Mouse (Mus musculus) heart, embryonic 12.5 days (tissue): ENCODE data around the gene Uchl5. TPM values are rescaled to one million over a fixed set of nuclear protein-coding genes. Genes with fewer than 3 reads are reported as not detected.

Source experiments
- ATAC-seq: fragments of 200-750 bp; cut with Nextera tagmentation; 2 replicates; pipeline ENCODE4 v1.8.0; 2017; ENCODE audit warnings: moderate TSS enrichment, moderate library complexity; ENCODE audit not compliant: insufficient number of reproducible peaks, low FRiP score
- H3K27ac ChIP-seq: fragments of 300-500 bp; sonication (generic); 2 replicates; pipeline ENCODE4 v1.5.1; 2016; ENCODE audit warnings: mild to moderate bottlenecking, moderate library complexity; ENCODE audit not compliant: poor library complexity, severe bottlenecking
- H3K27me3 ChIP-seq: fragments of 300-500 bp; sonication (generic); replicated peaks from 2 replicates; pipeline ENCODE4 v1.6.1; 2016; ENCODE audit warnings: mild to moderate bottlenecking, moderate library complexity
- H3K36me3 ChIP-seq: fragments of 300-500 bp; sonication (generic); 2 replicates; pipeline ENCODE4 v1.6.1; 2016; ENCODE audit warnings: mild to moderate bottlenecking, moderate library complexity
- H3K4me1 ChIP-seq: fragments of 300-500 bp; sonication (generic); replicated peaks from 2 replicates; pipeline ENCODE4 v1.6.1; 2016; ENCODE audit warnings: mild to moderate bottlenecking
- H3K4me2 ChIP-seq: fragments of 300-500 bp; sonication (generic); 2 replicates; pipeline ENCODE4 v1.6.1; 2016; ENCODE audit warnings: mild to moderate bottlenecking, moderate library complexity
- H3K4me3 ChIP-seq: fragments of 300-500 bp; sonication (generic); 2 replicates; pipeline ENCODE4 v1.5.1; 2016; ENCODE audit warnings: mild to moderate bottlenecking
- H3K9ac ChIP-seq: fragments of 300-500 bp; sonication (generic); 2 replicates; pipeline ENCODE4 v1.6.1; 2016; ENCODE audit warnings: mild to moderate bottlenecking, moderate library complexity
- H3K9me3 ChIP-seq: fragments of 300-500 bp; sonication (generic); replicated peaks from 2 replicates; pipeline ENCODE4 v1.6.1; 2016; ENCODE audit warnings: mild to moderate bottlenecking, moderate library complexity
- WGBS: fragments of 180-500 bp; shearing (Covaris S2); methylation state at CpG from one replicate; pipeline ENCODE4 v1.1.7; 2016; 5-methylcytosine and 5-hydroxymethylcytosine counted together
- polyA plus RNA-seq: library from polyadenylated mRNA; unstranded; fragments of >200 nt; fragmentation: Nextera tagmentation; extraction: Ambion mirVana; gene quantifications from 2 replicates; pipeline ENCODE4 v1.2.1, GENCODE M21; 2016

The Uchl5 gene
- polyA plus RNA-seq, 1 experiment from 2014 or later = 63.7 TPM

GRCm38 (mm10) chr1:143809062-143809461 is 32.0 kb downstream of the Uchl5 start:
- Histone ChIP-seq H3K36me3 (peaks cover 12% of the 10 kb centered on the region), H3K4me3 (no peak overlapping the region), H3K9ac (no peak overlapping the region), H3K4me1 (peaks cover 6% of the 10 kb centered on the region; the same call in 1 of the 2 replicates), H3K27ac (no peak overlapping the region), H3K4me2 (no peak overlapping the region), H3K27me3 (no peaks in the 10 kb centered on the region), H3K9me3 (no peaks in the 10 kb centered on the region)
- 82% methylated on average over 6 of the region's 6 CpGs for WGBS
- ATAC-seq = no peak

GRCm38 (mm10) chr1:143813676-143814360 is 36.7 kb downstream of the Uchl5 start:
- WGBS = 36% methylated on average over 7 of the region's 7 CpGs
- Histone ChIP-seq H3K27me3 (no peaks in the 10 kb centered on the region), H3K9ac (no peak overlapping the region), H3K27ac (no peak overlapping the region), H3K4me1 (peaks cover 6% of the 10 kb centered on the region; the same call in 1 of the 2 replicates), H3K4me2 (no peak overlapping the region), H3K9me3 (no peaks in the 10 kb centered on the region), H3K36me3 (no peaks in the 10 kb centered on the region), H3K4me3 (no peak overlapping the region)
- ATAC-seq = peak; percentile 77

DNA sequence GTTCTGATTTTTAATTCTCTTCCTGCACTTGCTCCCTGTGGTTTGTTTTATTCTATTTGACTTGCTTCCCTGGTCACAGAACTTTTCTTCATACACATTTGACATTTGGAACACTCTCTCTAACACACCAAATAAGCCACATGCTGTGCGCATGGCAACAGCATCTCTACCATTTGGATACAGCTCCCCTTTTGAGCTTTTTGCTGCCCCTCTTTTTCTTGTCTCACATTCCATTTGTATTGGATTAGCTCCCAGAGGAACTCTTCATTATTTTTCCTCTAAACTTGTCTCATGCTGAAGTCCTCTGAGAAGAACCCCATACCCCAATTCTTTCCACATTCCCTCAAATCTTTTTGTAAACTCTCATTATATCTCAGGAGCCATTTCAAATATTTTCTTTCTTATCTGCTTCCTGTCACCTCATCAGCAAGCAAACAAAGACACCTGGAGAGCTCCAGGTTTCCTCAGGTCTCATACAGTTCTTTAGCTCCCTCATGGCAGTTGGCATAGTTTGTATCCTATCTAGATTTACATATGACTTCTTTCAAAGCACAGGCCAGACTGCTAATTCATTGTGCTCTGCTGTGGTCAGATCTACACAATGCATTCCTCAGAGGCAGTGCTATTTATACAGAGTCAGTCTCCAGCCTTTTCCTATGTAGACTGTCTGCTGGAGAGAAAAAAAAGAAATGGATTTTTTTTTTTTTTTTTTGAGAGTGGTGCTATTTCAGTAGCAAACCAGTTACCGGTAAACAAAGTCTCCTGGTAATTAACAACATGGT is 43.2 kb downstream of the Uchl5 start:
- Histone ChIP-seq H3K9me3 (no peaks in the 10 kb centered on the region), H3K4me3 (no peak overlapping the region), H3K27me3 (no peaks in the 10 kb centered on the region), H3K4me2 (no peak overlapping the region), H3K9ac (no peak overlapping the region), H3K27ac (no peak overlapping the region), H3K4me1 (peaks cover 5% of the 10 kb centered on the region; the same call in 1 of the 2 replicates), H3K36me3 (no peaks in the 10 kb centered on the region)
- 63% methylated on average over 2 of the region's 2 CpGs for WGBS
- no peak for ATAC-seq

DNA sequence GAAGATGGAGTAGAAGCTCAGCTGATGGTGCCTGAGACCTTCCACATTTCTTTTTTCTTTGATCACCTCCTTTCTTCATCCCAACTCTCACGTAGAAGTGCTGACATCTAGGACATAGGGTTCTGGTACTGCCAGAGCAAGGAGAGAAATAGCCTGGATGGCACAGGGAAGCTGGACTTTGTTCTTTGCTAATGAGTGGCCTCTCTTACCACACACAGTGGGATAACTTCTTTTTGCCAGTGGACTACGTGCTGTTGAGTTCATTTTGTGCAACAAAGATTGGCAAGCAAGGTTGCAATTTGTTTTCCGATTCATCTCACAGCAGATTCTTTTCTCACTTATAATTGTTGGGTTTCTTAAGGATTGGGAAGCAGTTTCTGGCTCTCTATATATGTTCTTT is 45.6 kb downstream of the Uchl5 start:
- Histone ChIP-seq H3K4me3 (no peak overlapping the region), H3K27me3 (no peaks in the 10 kb centered on the region), H3K9me3 (no peaks in the 10 kb centered on the region), H3K27ac (no peak overlapping the region), H3K9ac (no peak overlapping the region), H3K36me3 (no peaks in the 10 kb centered on the region), H3K4me1 (peaks cover 5% of the 10 kb centered on the region; the same call in 1 of the 2 replicates), H3K4me2 (no peak overlapping the region)
- no peak for ATAC-seq
- WGBS = 80% methylated on average over 3 of the region's 3 CpGs

- WGBS = 59% methylated on average over 3 of the region's 3 CpGs
- H3K4me1 ChIP-seq = no peaks in the 10 kb centered on the region
- no peak overlapping the region for H3K4me3 ChIP-seq
- H3K9ac ChIP-seq = no peak overlapping the region
- H3K27me3 ChIP-seq = no peaks in the 10 kb centered on the region
- H3K4me2 ChIP-seq = 0 out of 2 replicates have a peak overlapping the region, but pooled peaks have one; percentile 3
- no peaks in the 10 kb centered on the region for H3K9me3 ChIP-seq
- no peak for ATAC-seq
- no peaks in the 10 kb centered on the region for H3K36me3 ChIP-seq
- H3K27ac ChIP-seq = no peak overlapping the region
Measured at GRCm38 (mm10) chr1:143830713-143831112, 53.6 kb downstream of the Uchl5 start.

DNA sequence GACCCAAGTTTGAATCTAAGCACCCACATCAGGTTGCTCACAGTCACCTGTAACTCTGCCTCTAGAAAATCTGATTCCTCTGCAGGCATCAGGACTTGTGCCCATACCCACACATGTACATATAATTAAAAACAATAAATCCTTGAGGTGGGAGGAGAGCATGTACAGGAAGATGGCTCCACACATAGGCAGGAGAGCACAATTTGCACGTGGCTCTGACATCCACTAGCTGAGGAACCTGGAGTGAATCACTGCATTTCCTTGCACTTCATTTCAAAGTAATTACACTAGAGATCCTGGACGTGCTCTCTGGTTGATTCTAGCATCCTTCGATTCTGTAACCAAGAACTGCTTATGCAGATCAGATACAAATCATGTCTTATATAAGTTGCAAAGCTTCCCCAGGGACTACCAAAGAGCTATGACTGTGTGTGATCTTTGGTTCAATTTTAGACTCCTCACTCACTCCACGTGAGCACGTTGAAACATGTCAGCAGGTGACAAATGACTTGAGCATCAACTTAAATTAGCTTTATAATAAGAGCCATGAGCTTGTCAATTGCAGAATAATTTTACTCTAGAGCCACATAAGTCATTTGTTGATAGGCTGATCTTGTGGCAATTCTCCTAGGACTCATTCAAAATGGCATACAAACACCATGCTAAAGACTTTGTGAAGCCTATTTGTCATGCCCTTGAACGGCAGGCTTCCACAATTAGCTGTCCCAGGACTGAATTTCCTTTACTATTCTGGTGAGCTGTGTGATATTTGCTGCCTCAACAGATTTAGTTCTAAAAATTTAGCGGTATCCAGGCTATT is 59.5 kb downstream of the Uchl5 start:
- Histone ChIP-seq H3K9me3 (no peaks in the 10 kb centered on the region), H3K4me1 (no peaks in the 10 kb centered on the region), H3K36me3 (no peaks in the 10 kb centered on the region), H3K4me3 (no peak overlapping the region), H3K4me2 (no peak overlapping the region), H3K9ac (no peak overlapping the region), H3K27ac (no peak overlapping the region), H3K27me3 (no peaks in the 10 kb centered on the region)
- no peak for ATAC-seq
- 68% methylated on average over 7 of the region's 7 CpGs for WGBS

- WGBS = 79% methylated on average over 4 of the region's 4 CpGs
- Histone ChIP-seq H3K9me3 (no peaks in the 10 kb centered on the region), H3K36me3 (no peaks in the 10 kb centered on the region), H3K27ac (no peak overlapping the region), H3K27me3 (no peaks in the 10 kb centered on the region), H3K9ac (no peak overlapping the region), H3K4me3 (no peak overlapping the region), H3K4me2 (no peak overlapping the region), H3K4me1 (no peaks in the 10 kb centered on the region)
- ATAC-seq = no peak
Measured at GRCm38 (mm10) chr1:143837681-143838080, 60.6 kb downstream of the Uchl5 start.

DNA sequence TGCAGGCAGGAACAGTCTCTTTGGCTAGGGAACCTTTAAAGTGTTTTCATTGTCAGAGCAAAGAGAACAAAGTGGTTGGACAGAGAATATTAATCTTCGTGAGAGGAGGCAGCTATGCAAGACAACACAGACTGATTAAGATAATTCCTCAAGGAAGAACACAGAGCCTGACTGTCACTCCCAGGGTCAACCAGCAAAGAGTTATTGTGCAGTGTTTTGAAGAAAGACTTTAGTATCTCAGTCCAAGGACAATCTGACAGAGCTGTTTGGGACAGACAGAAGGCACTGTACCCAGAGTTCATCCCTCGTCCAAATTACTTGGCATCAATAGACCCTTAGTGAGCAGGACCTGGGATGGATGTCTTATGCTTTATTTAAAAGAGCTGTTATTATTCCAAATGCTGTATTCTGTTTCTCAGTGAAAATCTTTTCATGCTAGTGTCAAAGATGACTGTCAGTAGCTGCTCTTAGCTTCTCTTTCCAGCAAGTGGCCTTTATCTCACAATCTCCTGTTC is 61.9 kb downstream of the Uchl5 start:
- no peaks in the 10 kb centered on the region for H3K36me3 ChIP-seq
- 53% methylated on average over 2 of the region's 2 CpGs for WGBS
- ATAC-seq = no peak

GRCm38 (mm10) chr1:143852329-143852728 is 75.3 kb downstream of the Uchl5 start:
- H3K4me3 ChIP-seq = no peak overlapping the region
- H3K9me3 ChIP-seq = no peaks in the 10 kb centered on the region
- H3K27me3 ChIP-seq = no peaks in the 10 kb centered on the region
- H3K36me3 ChIP-seq = no peaks in the 10 kb centered on the region
- no peak overlapping the region for H3K27ac ChIP-seq
- no peak overlapping the region for H3K4me2 ChIP-seq
- 37% methylated on average over 4 of the region's 4 CpGs for WGBS
- no peaks in the 10 kb centered on the region for H3K4me1 ChIP-seq
- ATAC-seq = no peak
- no peak overlapping the region for H3K9ac ChIP-seq

More for the DNA sequence above, 61.9 kb downstream of the Uchl5 start:
- no peak overlapping the region for H3K9ac ChIP-seq
- H3K27me3 ChIP-seq = no peaks in the 10 kb centered on the region
- no peak overlapping the region for H3K27ac ChIP-seq
- H3K4me1 ChIP-seq = no peaks in the 10 kb centered on the region
- no peak overlapping the region for H3K4me3 ChIP-seq
- no peak overlapping the region for H3K4me2 ChIP-seq
- H3K9me3 ChIP-seq = no peaks in the 10 kb centered on the region

DNA sequence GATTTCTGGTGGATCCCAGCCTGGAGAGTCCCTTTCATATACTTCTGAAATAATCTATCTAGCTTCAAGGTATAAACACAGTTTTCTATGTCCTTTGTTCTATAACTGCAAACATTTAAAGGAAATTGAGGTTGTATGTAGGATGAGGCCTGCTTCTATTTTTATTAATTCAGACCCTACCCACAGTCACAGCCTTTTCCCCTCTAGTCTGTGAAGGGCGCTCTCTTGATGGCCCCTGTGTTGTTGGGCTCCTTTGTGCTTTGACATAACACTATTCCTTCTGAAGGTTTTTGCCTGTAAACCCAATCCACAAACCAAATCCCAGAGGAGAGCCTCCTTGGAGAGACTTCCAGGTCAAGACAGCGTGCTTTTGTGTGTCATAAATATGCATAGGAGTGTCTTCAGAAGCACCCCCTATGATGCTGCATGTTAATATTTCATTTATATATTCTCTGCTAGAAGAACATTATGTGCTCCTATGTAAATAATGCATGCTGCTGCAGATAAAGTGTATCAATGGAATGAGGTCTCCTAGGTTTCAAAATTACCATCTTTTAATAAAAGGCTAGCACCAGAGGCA is 75.8 kb downstream of the Uchl5 start:
- no peaks in the 10 kb centered on the region for H3K4me1 ChIP-seq
- H3K4me2 ChIP-seq = no peak overlapping the region
- H3K9ac ChIP-seq = no peak overlapping the region
- H3K27ac ChIP-seq = no peak overlapping the region; the same call in 1 of the 2 replicates
- H3K27me3 ChIP-seq = no peaks in the 10 kb centered on the region
- WGBS = 80% methylated on average over 2 of the region's 2 CpGs
- H3K9me3 ChIP-seq = no peaks in the 10 kb centered on the region
- no peak for ATAC-seq
- no peak overlapping the region for H3K4me3 ChIP-seq
- H3K36me3 ChIP-seq = no peaks in the 10 kb centered on the region
